Mouse (Mus musculus): ENCODE results near the gene Scgb2b2.

Scgb2b2 gene

GRCm38 (mm10) chr7:31290208-31290607, at the start of gene Scgb2b2:
Gene Scgb2b2, plus strand, starts transcription at chr7:31290508.
- no peak for DNase-seq (ENCODE audit: low spot score in 2 of 2)

GRCm38 (mm10) chr7:31291721-31292120, 1.4 kb downstream of the Scgb2b2 start, which contains the start of gene Scgb1b2:
Gene Scgb1b2, minus strand, starts transcription at chr7:31291821.
- no peak for DNase-seq (ENCODE audit: low spot score in 2 of 2)

Data from heart, adult 9 months (tissue).